Mouse (Mus musculus) left cerebral cortex, postnatal 14 days (tissue): ENCODE data around the gene 9630041A04Rik. TPM values are rescaled to one million over a fixed set of nuclear protein-coding genes. Genes with fewer than 3 reads are reported as not detected.

Experiments used
- DNase-seq, 2 experiments: peaks; one replicate each; pipeline ENCODE4 v3.0.0; 2021 to 2022; ENCODE audit warnings: low spot score in 2 of 2, mixed read lengths in 1 of 2
- intact Hi-C: fragments of 180-260 bp; cut with DNase I; formaldehyde crosslinking; loops from one replicate; pipeline ENCODE4 v1.15.1; 2025
- long read RNA-seq, 2 experiments: library from polyadenylated mRNA; stranded (forward); transcript quantifications; one replicate each; pipeline ENCODE4 v2.0.0; 2021
- total RNA-seq, 2 experiments: library from RNA; stranded (reverse); gene quantifications; 2 replicates each; pipeline ENCODE4 v1.2.3; 2021

9630041A04Rik gene
- not detected for total RNA-seq
- long read RNA-seq, experiment 1, partial matches to known transcripts, result 0 of 1 reads
- long read RNA-seq, experiment 1, other reads (novel, unspliced or antisense), result 1 of 1 reads
- long read RNA-seq, experiment 2, result 0 reads

DNA sequence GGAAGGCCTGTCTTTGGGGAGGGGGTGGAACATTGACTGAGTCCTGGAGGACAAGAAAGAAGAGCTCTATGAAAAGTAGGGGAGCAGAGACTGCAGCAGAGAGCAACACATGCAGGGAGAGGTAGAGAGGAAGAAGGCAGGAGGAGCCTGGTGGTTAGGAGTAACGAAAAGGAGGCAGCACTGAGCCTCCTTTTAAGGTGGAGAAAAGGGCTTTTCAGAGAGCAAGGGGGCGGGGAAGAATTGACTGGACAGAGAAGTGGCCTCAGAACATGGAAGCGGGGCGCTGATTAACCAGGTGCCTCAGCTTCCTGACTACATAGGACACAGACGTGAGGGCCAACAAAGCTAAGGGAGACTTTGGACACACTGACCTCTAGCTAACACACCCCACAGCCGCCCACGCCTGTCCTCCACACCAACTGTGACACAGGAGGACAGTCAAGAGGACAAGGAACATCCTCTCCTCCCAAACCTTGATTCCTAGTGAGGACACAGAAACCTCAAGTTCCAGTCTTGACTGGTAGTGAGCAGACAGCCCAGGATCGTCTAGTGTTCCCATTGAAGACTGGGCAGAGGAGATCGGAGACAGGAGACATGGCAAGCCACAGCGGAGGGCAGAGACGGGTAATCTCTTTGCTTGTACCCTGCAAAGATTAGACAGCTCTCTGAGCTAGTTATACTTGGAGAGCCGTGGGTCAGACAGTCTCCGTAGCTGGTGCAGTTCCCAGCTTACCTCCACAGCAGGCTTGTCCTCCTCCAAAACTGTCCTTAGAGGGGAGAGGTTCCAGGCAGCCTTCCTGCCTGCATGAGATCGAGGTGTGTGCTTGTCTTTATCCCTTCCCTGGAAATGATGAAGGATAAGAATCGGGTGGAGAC is at the start of gene 9630041A04Rik:
Gene 9630041A04Rik (plus strand): TSS at position 246 of the 876 bp plus-strand sequence.
- intact Hi-C loops, result no loop called here
- DNase-seq, result no peak

DNA sequence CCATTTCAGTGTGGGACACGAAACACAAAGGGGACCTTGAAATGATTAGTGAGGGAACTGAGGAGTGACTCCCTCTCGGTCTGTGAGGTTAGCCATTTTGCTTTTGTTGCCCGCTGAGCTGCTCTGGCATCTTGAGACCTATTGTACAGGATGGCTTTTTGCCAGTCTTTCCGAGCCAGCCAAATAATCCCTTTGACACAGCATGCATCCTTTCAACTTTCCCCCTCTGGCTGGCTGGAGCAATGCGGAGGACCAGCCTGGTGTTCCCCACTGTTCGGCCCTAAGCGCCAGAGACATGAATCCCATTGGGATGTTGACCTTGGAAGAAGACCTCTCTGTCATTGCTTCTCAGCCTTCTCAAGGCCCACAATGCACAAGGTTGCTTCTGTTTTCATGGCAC is 37.7 kb upstream of the 9630041A04Rik start:
- no peak for DNase-seq
- intact Hi-C loops, result no loop called here

DNA sequence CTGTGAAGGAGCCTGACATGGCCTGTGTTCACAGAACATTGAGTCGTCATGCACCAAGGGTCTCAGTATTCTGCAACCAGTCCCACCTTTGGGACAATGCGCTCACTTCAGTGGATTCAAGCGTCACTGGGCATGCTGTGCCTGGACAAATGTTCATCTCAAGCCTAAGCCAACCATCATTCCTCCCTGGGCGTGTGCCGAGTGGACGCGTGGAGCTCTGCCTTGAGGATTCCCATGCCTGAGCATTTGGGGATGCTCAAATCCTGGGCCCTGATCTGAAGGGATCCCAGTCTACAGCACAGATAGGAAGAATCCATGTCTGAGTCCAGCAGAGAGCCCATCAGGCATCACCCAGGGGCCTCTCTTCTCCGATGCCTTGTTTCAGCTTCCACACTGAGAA is 36.0 kb upstream of the 9630041A04Rik start:
- intact Hi-C loops, result no loop called here
- no peak for DNase-seq

DNA sequence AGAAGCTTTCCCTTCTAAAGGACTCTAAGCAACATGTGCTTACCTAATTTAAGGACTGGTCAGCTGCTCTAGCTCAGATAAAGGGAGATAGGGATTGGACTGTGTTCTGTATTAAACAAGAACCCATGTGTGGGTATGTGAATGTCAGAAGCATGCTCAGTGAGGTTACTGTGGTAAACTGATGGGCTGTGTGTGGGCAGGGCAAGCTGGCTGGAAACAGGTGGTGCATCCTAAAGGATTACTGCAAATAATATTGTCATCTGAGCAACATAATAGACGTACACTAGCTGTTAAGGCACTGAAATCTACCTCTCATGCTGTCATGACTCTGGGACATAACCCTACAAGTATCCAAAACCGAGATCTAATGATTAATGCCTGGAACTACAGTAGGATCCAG is 28.0 kb upstream of the 9630041A04Rik start:
- intact Hi-C loops, result no loop called here
- no peak for DNase-seq

DNA sequence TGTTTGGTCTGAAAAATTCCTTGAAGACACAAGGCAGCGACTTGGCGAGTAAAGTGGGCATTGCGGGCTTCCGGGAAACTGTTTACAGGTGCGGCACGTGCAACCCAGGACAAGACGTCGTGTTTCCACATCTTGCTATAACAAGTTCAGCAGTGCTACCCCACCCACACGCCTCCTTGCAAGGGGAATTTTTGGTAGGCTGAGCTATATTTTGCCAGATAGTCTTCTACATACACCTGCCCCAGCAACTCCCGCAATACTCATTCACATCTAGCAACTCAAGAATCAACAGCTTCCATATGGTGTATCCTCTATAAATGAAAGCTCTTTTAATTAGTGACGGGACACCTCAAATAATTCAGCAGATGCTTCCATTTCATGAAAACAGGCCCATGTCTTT is 20.5 kb upstream of the 9630041A04Rik start:
- intact Hi-C loops, result no loop called here
- DNase-seq, result peak; percentile 30 to 40

DNA sequence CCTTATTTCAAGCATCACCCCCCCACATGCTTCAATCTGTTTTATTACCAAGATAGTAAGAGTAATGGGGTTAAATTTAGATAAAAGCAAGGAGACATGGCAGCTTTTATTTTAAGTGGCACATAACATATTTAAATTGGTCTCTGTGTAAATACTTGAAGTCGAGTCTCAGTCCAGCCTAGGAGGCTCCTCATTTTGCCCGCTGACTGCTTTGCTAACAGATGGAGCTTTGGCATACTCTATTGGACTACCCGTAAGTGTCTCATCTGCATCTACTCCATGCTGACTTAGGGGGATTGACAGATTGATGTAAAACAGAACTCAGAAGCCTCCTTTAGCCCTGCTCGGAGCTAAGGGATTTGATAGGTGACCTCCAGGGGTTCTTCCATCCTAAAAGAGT is 17.7 kb upstream of the 9630041A04Rik start:
- intact Hi-C loops, result no loop called here
- DNase-seq, result peak in 1 of 2 experiments; percentile 44

DNA sequence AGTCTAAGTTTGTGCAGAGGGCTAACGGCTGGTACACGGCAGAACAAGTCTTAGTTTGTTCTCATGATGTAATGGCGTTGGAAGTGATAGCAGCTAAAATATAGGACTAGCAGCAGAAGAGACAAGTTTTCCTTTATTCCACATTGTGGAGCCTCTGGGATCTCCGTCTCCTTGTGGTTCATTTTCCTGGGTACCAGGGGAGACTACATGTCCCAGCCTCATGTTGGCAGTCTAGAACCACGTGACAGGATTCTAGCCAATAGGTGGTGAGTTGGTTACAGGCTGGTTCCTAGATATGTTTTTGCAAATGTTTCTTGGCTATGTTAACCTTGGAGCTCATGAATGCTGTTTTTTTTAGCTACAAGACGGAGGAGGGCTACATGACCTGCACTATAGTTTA is 15.9 kb upstream of the 9630041A04Rik start:
- DNase-seq, result peak in 1 of 2 experiments; percentile 49
- intact Hi-C loops, result no loop called here

DNA sequence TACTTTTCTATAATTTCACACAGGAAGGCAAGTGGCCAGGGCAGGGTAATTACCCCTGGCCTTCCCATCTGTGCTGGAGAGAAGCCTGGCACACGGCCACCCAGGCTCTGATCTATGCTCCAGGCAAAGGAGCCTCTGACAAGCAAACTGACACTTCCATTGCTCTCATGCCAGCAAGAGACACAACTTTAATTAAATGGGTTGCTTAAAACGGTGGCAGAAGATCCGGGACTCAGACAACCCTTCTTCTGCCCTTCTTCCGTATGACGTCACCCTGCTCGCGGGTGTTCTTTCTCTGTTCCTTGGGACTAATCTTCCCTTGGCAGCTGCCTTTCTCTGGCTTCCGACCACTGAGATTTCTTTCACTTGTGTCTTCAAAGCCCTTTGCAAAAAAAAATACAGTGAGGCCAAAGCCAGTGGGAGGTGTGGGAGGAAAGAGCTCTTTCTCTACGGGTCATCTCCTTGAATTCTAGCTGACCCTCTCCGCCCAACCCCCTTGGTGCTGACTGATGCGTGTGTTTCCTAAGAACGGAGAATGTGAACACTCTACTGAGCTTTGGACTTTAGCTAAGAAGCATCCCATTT is 932 bp downstream of the 9630041A04Rik start:
- intact Hi-C loops, result no loop called here
- peak; percentile 38 to 44 for DNase-seq

DNA sequence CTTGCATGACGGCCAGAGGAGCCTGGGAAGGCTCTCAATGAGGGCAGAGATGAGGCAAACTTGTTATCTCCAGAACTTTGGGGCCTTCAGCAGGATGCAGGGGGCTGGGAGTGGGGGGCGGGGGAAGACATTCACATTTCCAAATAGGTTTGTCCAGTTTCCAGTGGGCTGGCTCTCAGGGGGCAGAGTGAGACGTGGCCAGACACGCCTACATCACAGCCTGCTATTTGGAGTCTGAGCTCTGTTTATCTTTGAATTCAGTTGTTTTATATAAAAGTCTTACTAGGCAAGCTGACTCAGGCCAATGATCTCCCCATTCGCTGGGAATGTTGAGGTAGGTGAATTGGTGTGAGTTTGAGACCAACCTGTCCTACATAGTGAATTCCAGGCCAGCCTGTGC is 1.5 kb downstream of the 9630041A04Rik start:
- DNase-seq, result no peak
- intact Hi-C loops, result no loop called here

DNA sequence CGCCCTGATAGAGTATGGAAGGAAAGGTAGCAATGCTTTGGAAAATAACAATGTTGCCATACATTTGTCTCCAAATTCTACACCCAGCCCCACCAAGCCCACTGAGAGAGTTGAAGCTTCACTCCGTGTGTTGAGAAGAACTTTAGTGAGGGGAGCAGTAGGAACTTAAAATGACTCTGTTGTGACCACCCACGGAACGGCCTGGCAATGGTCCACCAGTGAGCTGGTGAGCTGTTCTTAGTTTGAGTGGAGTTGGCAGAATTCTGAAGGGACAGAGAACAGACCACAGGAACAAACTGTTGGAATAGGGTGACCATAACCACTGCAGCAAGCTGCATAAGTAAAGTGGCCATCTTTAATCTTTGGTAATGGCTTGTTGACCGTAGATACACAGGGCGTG is 7.0 kb downstream of the 9630041A04Rik start:
- intact Hi-C loops, result no loop called here
- DNase-seq, result peak in 1 of 2 experiments; percentile 37

DNA sequence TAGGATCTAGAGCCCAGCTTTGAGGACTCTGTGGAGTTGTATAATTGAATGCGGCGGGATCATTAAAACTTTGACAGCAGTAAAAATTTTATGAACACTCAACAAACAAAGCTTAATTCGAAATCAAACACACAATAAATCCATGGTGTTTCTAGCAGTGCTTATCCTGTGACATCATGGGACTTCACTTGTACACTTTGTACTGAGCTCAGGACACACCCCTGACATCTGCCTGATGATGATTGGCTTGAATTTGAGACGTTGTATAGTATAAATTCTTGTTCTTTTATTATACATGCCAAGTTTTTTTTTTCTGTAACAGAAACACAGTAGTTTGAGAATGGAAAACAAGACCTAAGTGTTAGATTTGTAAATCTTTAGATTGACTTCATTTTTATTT is 8.4 kb downstream of the 9630041A04Rik start:
- intact Hi-C loops, result no loop called here
- DNase-seq, result no peak

DNA sequence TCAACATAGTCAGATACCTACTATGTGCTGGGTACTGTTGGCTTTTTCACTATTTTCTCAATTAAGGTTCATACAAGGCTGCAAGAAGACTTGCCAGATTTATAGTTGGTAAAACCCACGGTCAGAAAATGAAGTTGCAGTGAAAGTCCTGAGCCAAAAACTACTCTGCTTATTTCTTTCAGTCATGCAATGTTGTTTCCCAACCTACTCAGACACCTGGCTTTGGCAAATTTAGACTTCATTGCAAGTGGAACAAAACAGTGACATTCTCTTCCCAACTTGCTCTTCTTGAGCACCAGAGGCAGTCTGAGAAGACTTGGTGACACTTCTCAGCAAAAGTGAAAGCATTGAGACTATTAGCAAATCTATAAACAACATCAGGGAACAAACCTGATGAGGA is 13.7 kb downstream of the 9630041A04Rik start:
- intact Hi-C loops, result no loop called here
- peak in 1 of 2 experiments; percentile 18 for DNase-seq

DNA sequence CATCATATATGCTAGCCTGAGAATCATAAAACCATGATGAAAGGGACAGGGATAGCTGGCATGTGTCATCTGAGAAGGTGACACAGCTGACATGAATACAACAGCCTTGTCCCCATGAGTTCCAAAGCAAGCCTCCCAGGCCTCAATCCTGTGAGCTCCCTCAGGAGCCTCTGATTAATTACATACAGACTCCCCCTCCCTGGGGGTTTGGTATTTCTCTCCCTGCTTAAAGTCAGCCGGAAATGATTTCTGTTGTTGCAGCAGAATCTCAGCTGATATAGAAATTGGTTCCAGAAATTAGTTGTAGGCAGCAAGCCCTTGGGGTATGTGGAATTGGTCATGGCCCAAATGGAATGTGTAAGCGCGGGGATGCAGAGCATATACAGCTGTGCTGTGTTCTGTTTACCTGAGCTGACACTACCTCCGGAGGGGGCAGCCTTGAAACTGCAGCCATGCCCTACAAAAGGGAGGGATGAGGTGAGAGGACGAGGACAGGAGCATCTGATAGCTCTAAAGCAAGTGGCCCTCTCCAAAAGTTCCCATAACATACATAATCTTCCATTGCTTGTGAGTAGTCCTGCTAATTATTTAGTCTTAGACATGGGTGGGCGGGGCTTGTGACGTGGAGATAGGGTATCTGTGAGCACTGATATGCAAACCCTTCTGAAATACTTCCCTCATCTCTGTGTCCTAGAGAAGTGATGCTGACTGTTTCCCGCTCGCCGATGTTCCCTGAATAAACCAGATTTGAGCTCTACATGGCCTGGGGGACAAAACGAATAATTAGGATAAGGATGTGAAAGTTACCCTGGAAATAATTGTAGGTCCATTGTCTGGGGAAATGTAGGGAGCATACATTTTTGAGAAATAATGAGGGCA is 15.7 kb downstream of the 9630041A04Rik start:
- intact Hi-C loops, result no loop called here
- no peak for DNase-seq

DNA sequence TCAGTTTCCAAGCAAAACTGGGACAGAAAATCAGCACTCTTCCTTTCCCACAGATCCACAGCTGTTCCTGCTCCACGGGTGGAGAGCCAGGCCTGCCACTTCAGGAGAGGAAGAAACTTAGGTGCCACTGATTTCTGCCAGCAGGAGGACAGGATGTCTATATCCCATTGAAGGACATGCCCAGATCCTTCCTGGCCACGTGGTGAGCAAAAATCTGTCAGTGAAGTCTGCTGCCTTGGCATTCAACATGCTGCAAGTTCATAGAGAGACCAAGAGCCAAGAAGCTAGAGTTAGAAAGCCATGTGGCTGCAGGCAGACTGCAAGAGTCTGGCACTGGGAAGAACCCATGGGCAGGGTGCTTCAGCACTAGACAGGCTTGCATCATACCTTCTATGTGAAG is 21.7 kb downstream of the 9630041A04Rik start:
- peak in 1 of 2 experiments; percentile 18 for DNase-seq
- intact Hi-C loops, result no loop called here

DNA sequence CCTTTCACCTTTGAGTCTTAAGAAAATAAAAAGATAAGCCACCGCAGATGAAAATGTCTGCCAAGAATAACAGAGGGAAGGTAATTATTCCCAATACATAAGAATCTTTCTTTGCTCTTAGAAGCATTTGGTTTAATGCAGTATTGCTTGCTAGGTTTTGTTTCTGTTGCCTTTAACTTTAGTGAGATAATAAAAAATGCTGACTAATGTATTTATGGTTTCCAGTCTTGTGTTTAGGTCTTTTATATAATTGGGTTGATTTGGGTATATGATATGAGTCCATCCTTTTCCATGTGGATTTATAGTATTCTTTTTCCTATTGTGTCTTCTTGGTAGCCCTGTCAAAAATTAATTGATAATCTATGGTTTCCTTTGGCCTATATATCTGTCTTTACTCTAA is 36.2 kb downstream of the 9630041A04Rik start:
- no peak for DNase-seq
- intact Hi-C loops, result no loop called here

DNA sequence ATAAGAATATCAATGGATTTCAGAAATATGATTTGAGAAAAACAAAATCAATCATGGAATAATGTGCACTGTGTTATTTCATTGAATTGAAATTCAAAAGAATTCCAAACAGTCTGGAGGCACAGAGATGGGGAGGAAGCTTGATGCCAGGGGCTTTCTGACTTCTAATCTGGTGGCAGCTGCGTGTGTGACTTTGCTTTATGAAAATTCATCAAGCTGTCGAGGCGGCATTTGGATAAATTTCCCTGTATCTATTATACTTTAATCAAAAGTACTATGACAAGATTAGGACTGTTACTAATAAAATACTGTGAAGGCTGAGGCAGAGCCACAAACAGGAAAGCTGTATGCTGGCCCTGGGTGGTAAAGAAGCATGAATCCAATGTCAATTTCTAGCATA is 41.8 kb downstream of the 9630041A04Rik start:
- intact Hi-C loops, result loop anchor here (10.0 kb wide), 1 partner anchor 209 kb away; no protein-coding TSS in a partner anchor
- DNase-seq, result no peak

DNA sequence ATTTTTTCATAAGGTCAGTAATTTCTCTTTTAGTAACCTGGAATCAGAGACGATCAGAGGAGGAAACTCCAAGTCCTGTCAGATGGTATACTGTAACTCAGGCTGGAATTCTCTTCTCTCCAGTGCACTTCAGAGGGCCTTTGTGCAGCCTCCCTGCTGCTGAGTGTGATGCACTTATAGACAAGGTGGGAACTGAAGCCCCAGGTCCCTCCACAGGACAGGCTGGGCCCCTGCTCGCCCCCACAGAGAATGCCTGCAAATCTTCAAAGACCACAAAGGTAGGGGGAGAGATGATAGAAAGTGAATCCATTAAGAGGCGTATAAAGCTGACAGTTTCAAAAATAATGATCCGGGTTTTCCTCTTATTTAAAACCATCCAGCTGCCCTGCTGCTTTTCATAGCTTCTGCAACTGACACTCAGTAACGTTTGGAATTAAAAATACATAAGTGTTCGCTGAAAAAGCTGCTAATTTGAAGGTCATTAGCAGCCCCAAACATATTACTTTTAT is 46.2 kb downstream of the 9630041A04Rik start:
- intact Hi-C loops, result loop anchor here (10.0 kb wide), 1 partner anchor 213 kb away; no protein-coding TSS in a partner anchor
- DNase-seq, result no peak

DNA sequence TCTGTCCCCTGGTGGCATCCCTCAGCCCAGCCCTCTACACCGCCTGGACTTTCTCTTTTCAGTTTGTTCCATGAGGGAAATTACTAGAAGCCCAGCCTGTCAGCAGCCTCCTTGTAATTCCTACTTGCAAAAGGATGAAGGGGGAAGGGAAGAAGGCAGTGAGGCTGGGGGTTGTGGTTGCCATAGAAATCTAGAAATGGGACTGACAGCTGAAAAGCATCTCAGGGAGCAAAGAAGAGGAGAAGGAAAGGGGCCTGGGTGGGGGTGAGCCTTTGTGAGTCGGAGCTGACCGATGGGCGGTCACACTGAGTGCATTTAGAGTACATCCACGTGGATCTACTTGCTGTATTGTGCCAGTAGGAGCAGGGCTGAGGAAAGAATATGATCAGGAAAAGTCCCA is 47.2 kb downstream of the 9630041A04Rik start:
- no peak for DNase-seq
- intact Hi-C loops, result loop anchor here (10.0 kb wide), 1 partner anchor 214 kb away; no protein-coding TSS in a partner anchor

DNA sequence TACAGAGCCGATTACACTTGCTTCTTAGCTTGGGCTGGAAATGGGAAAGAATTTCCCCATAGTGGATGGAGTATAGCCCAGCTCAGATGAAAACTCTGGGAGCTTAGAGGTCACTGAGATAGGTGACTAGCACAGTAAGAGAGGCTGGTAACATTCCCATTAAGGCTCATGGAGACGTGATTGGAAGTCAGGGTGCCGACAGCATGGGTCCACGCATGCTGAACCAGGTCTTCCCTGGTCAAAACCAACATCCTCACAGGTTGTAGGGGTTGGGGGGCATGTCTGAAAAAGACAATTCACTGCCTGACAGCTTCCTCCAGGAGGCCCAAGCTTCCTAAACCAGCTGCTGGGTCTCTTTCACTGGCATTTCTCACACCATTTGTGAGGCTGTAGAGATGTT is 47.9 kb downstream of the 9630041A04Rik start:
- DNase-seq, result no peak
- intact Hi-C loops, result loop anchor here (10.0 kb wide), 1 partner anchor 215 kb away; no protein-coding TSS in a partner anchor
